Mouse (Mus musculus) E14TG2a.4 (cell line): ENCODE results near the gene Pan3.
"Not testable (repeated sequence)": the region's sequence is repeated elsewhere in the genome, so short reads cannot be mapped to it uniquely, and the experiment has no call there.

Experiments used
- CTCF ChIP-seq: conservative IDR thresholded peaks from 2 replicates; pipeline ENCODE4 v1.5.1; 2014; ENCODE audit warnings: low read length
- NANOG ChIP-seq: IDR thresholded peaks from 2 replicates; pipeline ENCODE4 v1.6.1; 2014; ENCODE audit warnings: borderline replicate concordance, low read length, mixed read lengths

- not testable (repeated sequence) for TF ChIP-seq CTCF, NANOG
Observed at GRCm38 (mm10) chr5:147557641-147558040, 127.7 kb downstream of the Pan3 start.
